Mouse (Mus musculus): ENCODE measurements around the gene Bglap3.

DNA sequence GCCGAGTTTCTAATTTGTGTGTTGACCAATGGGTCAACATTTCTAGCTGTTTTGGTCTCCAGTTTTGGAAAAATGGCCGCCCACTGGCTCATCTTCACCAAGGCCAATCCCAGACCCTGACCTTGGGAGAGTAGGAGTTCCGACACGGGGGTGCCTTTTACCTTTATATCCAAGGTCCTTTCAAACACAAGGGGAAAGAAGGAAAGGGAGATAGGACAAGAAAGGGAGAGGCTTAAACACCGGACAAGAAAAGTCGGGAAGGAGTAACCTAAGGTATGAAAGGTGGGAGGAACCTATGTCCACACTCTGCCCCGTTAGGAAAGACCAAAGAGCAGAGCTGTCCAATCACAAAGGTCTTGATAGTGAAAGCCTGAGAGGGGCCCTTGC is 38.1 kb upstream of the Bglap3 start:
- TF ChIP-seq POLR2A (IDR thresholded peaks at IDR 0.05; ENCODE audit: borderline replicate concordance, extremely low read depth, insufficient read depth, insufficient read length, poor library complexity, severe bottlenecking) (no peak), CTCF (IDR thresholded peaks at IDR 0.05; ENCODE audit: borderline replicate concordance, extremely low read depth, insufficient read depth, insufficient read length) (no peak)
